Comparison of ENCODE assay signal across 13 mouse cellular contexts in genomic region chr7:72589241-72589668, GRCm38 (mm10).
DNase-seq lines count a peak whose midpoint lies in the region; ATAC-seq and TF ChIP-seq lines count a peak whose summit lies in the region.
"Had no signal": no experiment of that assay in that cellular context is flagged by ENCODE, and none has a peak within 500 bp of the region (broad histone marks: within the 10 kb centered on the region; RNA-seq: fewer than 3 reads in every experiment).

No protein-coding gene starts in this region.

- no peak overlapping the region for H3K27ac ChIP-seq in layer of hippocampus, adult 2 months
- H3K27ac ChIP-seq in left cerebral cortex, adult 2 months: 0 out of 2 replicates have a peak overlapping the region, but pooled peaks have one; percentile 66
- H3K27ac ChIP-seq in forebrain, embryonic 16.5 days (ENCODE audit: low read length): no peak overlapping the region
- H3K27ac ChIP-seq: neural tube, embryonic 13.5 days had no signal

- H3K36me3 ChIP-seq in myocyte (ENCODE audit: control insufficient read depth, insufficient read depth): no peaks in the 10 kb centered on the region
- H3K36me3 ChIP-seq in forebrain, embryonic 16.5 days (ENCODE audit: control insufficient read depth, insufficient read depth): no peaks in the 10 kb centered on the region
- H3K36me3 ChIP-seq: neural tube, embryonic 13.5 days had no signal

- no peak overlapping the region for H3K9ac ChIP-seq in forebrain, embryonic 16.5 days (replicated peaks; ENCODE audit: low read depth, low read length)
- H3K9ac ChIP-seq: neural tube, embryonic 13.5 days had no signal

- no peaks in the 10 kb centered on the region for H3K79me2 ChIP-seq in myocyte (ENCODE audit: control insufficient read depth, insufficient read depth)

- DNase-seq in layer of hippocampus, adult 9-11 months: peak; percentile 15
- no peak for DNase-seq in layer of hippocampus, adult 2 months (ENCODE audit: low spot score in 2 of 2)
- peak; percentile 7 to 10 for DNase-seq in frontal cortex, postnatal 14 days (ENCODE audit: low spot score in 2 of 2)
- peak; percentile 30 to 63 for DNase-seq in left cerebral cortex, adult 2 months (ENCODE audit: extremely low spot score in 1 of 2, low spot score in 2 of 2)
- DNase-seq in cerebellum, adult 11 months: no peak
- DNase-seq in spleen, postnatal 14 days (ENCODE audit: low spot score in 2 of 2): no peak
- DNase-seq: adrenal gland, adult 8-10 months; cerebellum, adult 9-11 months had no signal

- intact Hi-C loops in left cerebral cortex, adult 2 months (cut with DNase I): no loop called here

- WGBS in forebrain, embryonic 16.5 days: 74% methylated on average over 3 of the region's 3 CpGs

- no peak for ATAC-seq in forebrain, embryonic 16.5 days
- ATAC-seq: hindbrain, embryonic 16.5 days had no signal

- peak overlapping the region; percentile 48 for H3K4me2 ChIP-seq in myocyte (ENCODE audit: low read depth)
- no peak overlapping the region for H3K4me2 ChIP-seq in forebrain, embryonic 16.5 days (ENCODE audit: low read length)
- H3K4me2 ChIP-seq: neural tube, embryonic 13.5 days had no signal

- peaks cover 3% of the 10 kb centered on the region; the same call in 1 of the 2 replicates for H3K4me1 ChIP-seq in forebrain, embryonic 16.5 days (replicated peaks; ENCODE audit: control insufficient read depth, insufficient read depth, low read length)

- TF ChIP-seq CTCF in layer of hippocampus, adult 2 months (conservative IDR thresholded peaks at IDR 0.05): no peak
- no peak for TF ChIP-seq CTCF in left cerebral cortex, adult 2 months (IDR thresholded peaks at IDR 0.05)

- no peaks in the 10 kb centered on the region for H3K27me3 ChIP-seq in myocyte (ENCODE audit: control insufficient read depth, insufficient read depth, insufficient read length)
- no peaks in the 10 kb centered on the region for H3K27me3 ChIP-seq in forebrain, embryonic 16.5 days (replicated peaks; ENCODE audit: control insufficient read depth, insufficient read depth, low read length)
- H3K27me3 ChIP-seq: neural tube, embryonic 13.5 days had no signal

- H3K9me3 ChIP-seq in forebrain, embryonic 16.5 days (ENCODE audit: control insufficient read depth, low read length): no peaks in the 10 kb centered on the region
- H3K9me3 ChIP-seq: neural tube, embryonic 13.5 days had no signal

- no peak for TF ChIP-seq POLR2A in myocyte (IDR thresholded peaks at IDR 0.05; ENCODE audit: insufficient read length, low read depth)

- no peak overlapping the region for H3K4me3 ChIP-seq in layer of hippocampus, adult 2 months
- H3K4me3 ChIP-seq in left cerebral cortex, adult 2 months: no peak overlapping the region
- no peak overlapping the region for H3K4me3 ChIP-seq in myocyte
- H3K4me3 ChIP-seq in forebrain, embryonic 16.5 days (replicated peaks; ENCODE audit: low read length): no peak overlapping the region
- H3K4me3 ChIP-seq: erythroblast, embryonic 14.5 days; neural tube, embryonic 13.5 days had no signal

- no peak overlapping the region for H3ac ChIP-seq in myocyte (ENCODE audit: control insufficient read depth, insufficient read length)

TF ChIP-seq in myocyte, 11 proteins besides CTCF, POLR2A, EP300 and RAD21:
- peak in 1 of 3 experiments; percentile 29 for TF ChIP-seq MYOG (IDR thresholded peaks at IDR 0.05; ENCODE audit: control insufficient read depth in 1 of 3, insufficient read depth in 1 of 3, insufficient read length in 2 of 3, low read depth in 2 of 3)
- no peak for TF ChIP-seq USF1 (IDR thresholded peaks at IDR 0.05; ENCODE audit: low read depth)
- no peak for TF ChIP-seq POLR2AphosphoS2 (IDR thresholded peaks at IDR 0.05; ENCODE audit: insufficient read length, low read depth)
- peak; percentile 12 to 80 (median 75) for TF ChIP-seq MYOD1 (IDR thresholded peaks at IDR 0.05; ENCODE audit: control insufficient read depth in 1 of 3, insufficient read length in 2 of 3, low read depth in 2 of 3)
- TF ChIP-seq CEBPB (IDR thresholded peaks at IDR 0.05; ENCODE audit: insufficient read depth, poor library complexity, severe bottlenecking): peak; percentile 78; the same call in 1 of the 2 replicates
- no peak for TF ChIP-seq TCF3 (IDR thresholded peaks at IDR 0.05; ENCODE audit: insufficient read length, low read depth)
- no peak for TF ChIP-seq MAX (IDR thresholded peaks at IDR 0.05; ENCODE audit: low read depth)
- TF ChIP-seq SRF (IDR thresholded peaks at IDR 0.05; ENCODE audit: control insufficient read depth, insufficient read length, low read depth): peak; percentile 99

Comparison
In these comparisons a context has a peak if more than half of its experiments do, and no peak if none do; other contexts are left out.
1. DNase-seq: peak in layer of hippocampus, adult 9-11 months (single experiment), frontal cortex, postnatal 14 days (2 of 2) and left cerebral cortex, adult 2 months (2 of 2); none in layer of hippocampus, adult 2 months (0 of 2), cerebellum, adult 11 months (single experiment) and spleen, postnatal 14 days (0 of 2).